Mouse (Mus musculus): ENCODE data around the gene Ccdc91. TPM values are rescaled to one million over a fixed set of nuclear protein-coding genes. Genes with fewer than 3 reads are reported as not detected.

Ccdc91 gene
- total RNA-seq, 2 experiments from 2014 or later = 32.8 to 36.2 TPM

- no peak for DNase-seq (ENCODE audit: low spot score in 2 of 2)
- intact Hi-C loops (cut with DNase I) = no loop called here
These were observed 196.9 kb downstream of the Ccdc91 start for GRCm38 (mm10) chr6:147672481-147672880.

GRCm38 (mm10) chr6:147675022-147675733 is 199.6 kb downstream of the Ccdc91 start:
- intact Hi-C loops (cut with DNase I) = no loop called here
- no peak for DNase-seq (ENCODE audit: low spot score in 2 of 2)

GRCm38 (mm10) chr6:147676214-147676613 is 200.6 kb downstream of the Ccdc91 start:
- intact Hi-C loops (cut with DNase I) = no loop called here
- DNase-seq (ENCODE audit: low spot score in 2 of 2) = no peak

Other genes with a start within 250 kb of the Ccdc91 start
- 1 to 10 TPM; 4.9 TPM for gene Pthlh, start 211.6 kb upstream of the Ccdc91 start, total RNA-seq (2021)